Mouse (Mus musculus) liver, embryonic 14.5 days (tissue): ENCODE results near the gene Srgap2.

Source experiments
- CTCF ChIP-seq: IDR thresholded peaks from 2 replicates; pipeline ENCODE4 v1.5.1; 2016; ENCODE audit warnings: antibody characterized with exemption, low read depth, control low read depth
- EP300 ChIP-seq: IDR thresholded peaks from 2 replicates; pipeline ENCODE4 v1.6.1; 2016; ENCODE audit warnings: antibody characterized with exemption, low read depth

DNA sequence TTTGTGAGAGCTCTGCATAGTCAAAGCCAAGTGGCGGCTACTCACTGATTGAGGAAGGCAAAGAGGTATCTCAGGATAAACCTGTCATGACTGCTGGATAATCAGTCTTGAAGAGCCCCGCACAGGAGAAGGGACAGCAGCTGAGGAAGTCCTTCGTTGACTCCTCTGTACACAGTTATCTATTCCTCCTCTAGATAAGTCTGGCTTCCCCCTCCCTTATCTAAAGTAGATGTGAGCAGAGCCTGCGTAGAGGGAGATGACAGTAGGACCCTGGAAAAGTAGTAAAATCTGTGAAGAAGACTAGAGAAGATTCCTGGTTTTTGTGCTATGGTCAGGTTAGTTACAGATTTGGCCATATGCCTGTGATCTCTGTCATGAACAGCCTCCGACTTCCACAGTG lies 209.5 kb downstream of the Srgap2 start:
- TF ChIP-seq CTCF (no peak), EP300 (no peak)
